8 mouse cellular contexts compared by ENCODE assay signal in the genomic region with DNA sequence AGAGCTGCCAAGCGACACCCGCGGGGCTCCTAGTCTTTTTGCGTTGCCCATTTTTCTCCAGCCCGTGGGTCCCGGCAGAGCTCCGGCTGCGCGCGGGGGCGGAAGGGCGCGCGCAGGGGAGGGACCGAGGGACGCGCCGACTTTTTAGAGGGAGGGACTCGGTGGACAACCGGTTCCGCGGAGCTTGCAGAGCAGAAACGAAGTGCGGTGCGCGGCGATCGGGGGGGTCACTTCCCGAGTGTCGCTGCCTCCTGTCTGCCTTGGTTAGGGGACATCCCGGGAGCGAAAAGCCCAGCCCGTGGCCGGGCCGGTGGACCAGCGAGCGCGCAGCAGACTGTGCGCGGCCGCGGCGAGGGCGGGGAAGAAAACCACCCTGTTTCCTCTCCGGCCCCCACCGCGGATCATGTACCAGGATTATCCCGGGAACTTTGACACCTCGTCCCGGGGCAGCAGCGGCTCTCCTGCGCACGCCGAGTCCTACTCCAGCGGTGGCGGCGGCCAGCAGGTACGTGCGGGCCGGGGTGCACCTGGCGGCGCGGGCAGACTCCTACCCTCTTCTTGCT. TPM values are rescaled to one million over a fixed set of nuclear protein-coding genes. Genes with fewer than 3 reads are reported as not detected.
DNase-seq lines count a peak whose midpoint lies in the region; ATAC-seq and TF ChIP-seq lines count a peak whose summit lies in the region.

No protein-coding gene starts in this region.

- peak overlapping the region; percentile 53 for H3K9ac ChIP-seq in hindbrain, embryonic 15.5 days

- H3K9me3 ChIP-seq in hindbrain, embryonic 15.5 days: no peaks in the 10 kb centered on the region
- H3K9me3 ChIP-seq in megakaryocyte, embryonic 14.5 days: no peaks in the 10 kb centered on the region

- in situ Hi-C loops in Patski (cut with MboI; ENCODE audit: low pct_unique_long_range_greater_than_20kb): loop anchor here (5.0 kb wide), 2 partner anchors 94 to 439 kb away; a partner anchor contains a TSS

- no peaks in the 10 kb centered on the region for H3K27me3 ChIP-seq in Patski
- H3K27me3 ChIP-seq in hindbrain, embryonic 15.5 days: peaks cover 33% of the 10 kb centered on the region
- peaks cover 26% of the 10 kb centered on the region for H3K27me3 ChIP-seq in megakaryocyte, embryonic 14.5 days (replicated peaks)
- no peaks in the 10 kb centered on the region for H3K27me3 ChIP-seq in small intestine, adult 2 months (ENCODE audit: control insufficient read depth, insufficient read depth, low read length)

- ATAC-seq in Patski: peak; percentile 6
- no peak for ATAC-seq in hindbrain, embryonic 15.5 days (ENCODE audit: low FRiP score, low read depth)
- ATAC-seq in megakaryocyte-erythroid progenitor cell, adult 5-6 weeks (replicated peaks; ENCODE audit: low FRiP score, low TSS enrichment, poor library complexity, severe bottlenecking): no peak

- H3K4me2 ChIP-seq in hindbrain, embryonic 15.5 days: peak overlapping the region; percentile 81

- under 1% methylated on average over 61 of the region's 63 CpGs for WGBS in hindbrain, embryonic 15.5 days
- under 1% methylated on average over 63 of the region's 63 CpGs for WGBS in small intestine, adult 2 months

- intact Hi-C loops in gastrocnemius, adult 2 months (cut with DNase I): loop anchor here (5.0 kb wide), 2 partner anchors 204 to 524 kb away; no protein-coding TSS in a partner anchor
- intact Hi-C loops in left cerebral cortex, postnatal 25 days (cut with DNase I): loop anchor here (2.0 to 10.0 kb wide), 4 partner anchors 212 to 574 kb away; no protein-coding TSS in a partner anchor

- peak; percentile 52; the same call in 1 of the 2 replicates for TF ChIP-seq POLR2A in small intestine, adult 2 months (IDR thresholded peaks at IDR 0.05; ENCODE audit: low read depth, low read length)

- no peak for DNase-seq in Patski (ENCODE audit: low read depth, low spot score)
- DNase-seq in cerebellum, adult 8-10 months: peak; percentile 63
- DNase-seq in gastrocnemius, adult 2 months: peak; percentile 89
- DNase-seq in left cerebral cortex, postnatal 25 days (ENCODE audit: low spot score in 2 of 2): peak; percentile 55

- CTCF ChIA-PET in Patski (lab: Charles Lee): interaction anchor here (3.0 to 3.5 kb wide), 3 partner anchors 61 to 573 kb away, joined by 15 to 24 read pairs (median 22); no protein-coding TSS in a partner anchor

- H3K4me1 ChIP-seq in hindbrain, embryonic 15.5 days (replicated peaks): peaks cover 31% of the 10 kb centered on the region
- peaks cover 66% of the 10 kb centered on the region for H3K4me1 ChIP-seq in megakaryocyte, embryonic 14.5 days
- peaks cover 5% of the 10 kb centered on the region; the same call in 1 of the 2 replicates for H3K4me1 ChIP-seq in small intestine, adult 2 months (ENCODE audit: control insufficient read depth, insufficient read depth, insufficient read length, low read length)

- peak overlapping the region; percentile 90 for H3K4me3 ChIP-seq in gastrocnemius, adult 2 months
- H3K4me3 ChIP-seq in hindbrain, embryonic 15.5 days: peak overlapping the region; percentile 56
- H3K4me3 ChIP-seq in megakaryocyte, embryonic 14.5 days (replicated peaks): peak overlapping the region; percentile 98
- H3K4me3 ChIP-seq in small intestine, adult 2 months (ENCODE audit: low read depth, low read length): peak overlapping the region; percentile 86

- H3K36me3 ChIP-seq in hindbrain, embryonic 15.5 days: no peaks in the 10 kb centered on the region
- H3K36me3 ChIP-seq in megakaryocyte, embryonic 14.5 days (replicated peaks; ENCODE audit: low read length): peaks cover 10% of the 10 kb centered on the region
- peaks cover 13% of the 10 kb centered on the region; the same call in 1 of the 2 replicates for H3K36me3 ChIP-seq in small intestine, adult 2 months (ENCODE audit: control insufficient read depth, insufficient read depth, low read length)

- no peak for TF ChIP-seq CTCF in Patski (IDR thresholded peaks at IDR 0.05)
- TF ChIP-seq CTCF in gastrocnemius, adult 2 months (IDR thresholded peaks at IDR 0.05): no peak
- no peak for TF ChIP-seq CTCF in small intestine, adult 2 months (IDR thresholded peaks at IDR 0.05; ENCODE audit: extremely low read depth, insufficient read length, insufficient replicate concordance, low read depth, low read length)

- peak overlapping the region; percentile 99 for H3K27ac ChIP-seq in gastrocnemius, adult 2 months
- peak overlapping the region; percentile 82 for H3K27ac ChIP-seq in hindbrain, embryonic 15.5 days (replicated peaks)
- H3K27ac ChIP-seq in small intestine, adult 2 months (ENCODE audit: insufficient read depth, low read depth, low read length): peak overlapping the region; percentile 99

- POLR2A ChIA-PET in Patski (lab: Charles Lee): interaction anchor here (0.6 to 3.9 kb wide), 15 partner anchors 16 to 570 kb away, joined by 3 to 22 read pairs (median 4); a partner anchor contains a TSS

RNA-seq across cellular contexts. Expression of a gene that starts 0.8 kb away (rescaled TPM):
- 97.3 TPM for polyA plus RNA-seq in Patski (2021)
- total RNA-seq in gastrocnemius, adult 2 months (2021): 10 to 100 TPM; 12.8 to 14.9 TPM
- 0.55 and 0.61 TPM in 2 replicates for polyA plus RNA-seq in hindbrain, embryonic 15.5 days (2015; fragmentation: Nextera tagmentation; extraction: Ambion mirVana)
- 10 to 100 TPM; 41.8 to 45.5 TPM for total RNA-seq in left cerebral cortex, postnatal 25 days (2021)
- 2.9 and 5.0 TPM in 2 replicates for polyA plus RNA-seq in megakaryocyte, embryonic 14.5 days (2012; ENCODE audit: insufficient read depth, low replicate concordance)
- 34.9 and 116 TPM in 2 replicates for polyA plus RNA-seq in small intestine, adult 2 months (2012; rRNA removed)
- total RNA-seq in megakaryocyte-erythroid progenitor cell, adult 5-6 weeks (2014; fragmentation: Nextera tagmentation): 1.2 and 3.4 TPM in 2 replicates
- 1.8 and 6.8 TPM in 2 replicates for total RNA-seq in megakaryocyte-erythroid progenitor cell, adult 5-6 weeks (2017)
